Mouse (Mus musculus) heart, postnatal 25 days (tissue): ENCODE measurements at regions not wholly inside any gene's neighbourhood (a gene's known extent, or its start where the extent isn't known, plus 50 kb on each side); places are given as distances from the start of the nearest gene placed in this dataset.

Source experiments
- DNase-seq: peaks from one replicate; pipeline ENCODE4 v3.0.0; 2022; ENCODE audit warnings: low spot score
- intact Hi-C: fragments of 180-260 bp; cut with DNase I; formaldehyde crosslinking; loops from one replicate; pipeline ENCODE4 v1.15.1; 2025

- intact Hi-C loops = no loop called here
- no peak for DNase-seq
Measured at GRCm38 (mm10) chr14:101269048-101269789, 69.1 kb upstream of the Prr30 start.

DNA sequence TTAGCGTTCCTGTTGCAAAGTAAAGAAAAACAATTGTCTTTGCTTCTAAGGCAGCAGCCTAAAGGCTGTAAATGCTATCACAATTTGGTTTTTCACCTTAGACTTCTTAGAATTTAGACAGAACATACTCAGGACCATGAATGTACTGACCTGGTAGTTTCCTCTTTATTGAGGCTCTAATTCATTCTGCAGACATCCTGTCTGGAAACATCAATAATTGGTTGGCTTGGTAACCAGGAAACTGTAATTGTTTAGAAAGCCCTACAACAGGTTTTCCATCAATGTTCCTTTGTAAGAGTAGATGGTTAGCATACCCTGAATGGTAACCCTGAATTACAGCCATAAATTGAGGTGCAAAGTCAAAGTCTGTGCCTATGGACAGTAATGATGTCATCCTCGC, 67.4 kb upstream of the Prr30 start:
- DNase-seq = no peak
- intact Hi-C loops = no loop called here
